Mouse (Mus musculus): Measurements from ENCODE around the gene Apol6.

Gene Apol6

GRCm38 (mm10) chr15:77070745-77071268 is 26.3 kb downstream of the Apol6 start:
- no peak for DNase-seq (ENCODE audit: low read depth, low spot score)

GRCm38 (mm10) chr15:77071501-77071900 is 27.0 kb downstream of the Apol6 start:
- DNase-seq (ENCODE audit: low read depth, low spot score) = no peak

GRCm38 (mm10) chr15:77072556-77073163 is 28.1 kb downstream of the Apol6 start:
- DNase-seq (ENCODE audit: low read depth, low spot score) = no peak

- no peak for DNase-seq (ENCODE audit: low read depth, low spot score)
These were observed 32.0 kb downstream of the Apol6 start for GRCm38 (mm10) chr15:77076523-77076922.

GRCm38 (mm10) chr15:77077906-77078305 is 33.4 kb downstream of the Apol6 start:
- no peak for DNase-seq (ENCODE audit: low read depth, low spot score)

- no peak for DNase-seq (ENCODE audit: low read depth, low spot score)
These were observed 34.3 kb downstream of the Apol6 start for GRCm38 (mm10) chr15:77078786-77079185.

- no peak for DNase-seq (ENCODE audit: low read depth, low spot score)
These were observed 34.8 kb downstream of the Apol6 start for GRCm38 (mm10) chr15:77079256-77079822.

- DNase-seq (ENCODE audit: low read depth, low spot score) = no peak
These were observed 35.4 kb downstream of the Apol6 start for GRCm38 (mm10) chr15:77079890-77080361.

GRCm38 (mm10) chr15:77080684-77081254 is 36.2 kb downstream of the Apol6 start:
- no peak for DNase-seq (ENCODE audit: low read depth, low spot score)

GRCm38 (mm10) chr15:77081454-77081853 is 36.9 kb downstream of the Apol6 start:
- no peak for DNase-seq (ENCODE audit: low read depth, low spot score)

- DNase-seq (ENCODE audit: low read depth, low spot score) = no peak
These were observed 41.3 kb downstream of the Apol6 start for GRCm38 (mm10) chr15:77085818-77086217.

- DNase-seq (ENCODE audit: low read depth, low spot score) = no peak
These were observed 42.0 kb downstream of the Apol6 start for GRCm38 (mm10) chr15:77086488-77086887.

GRCm38 (mm10) chr15:77089249-77089648 is 44.7 kb downstream of the Apol6 start:
- no peak for DNase-seq (ENCODE audit: low read depth, low spot score)

- no peak for DNase-seq (ENCODE audit: low read depth, low spot score)
These were observed 46.0 kb downstream of the Apol6 start for GRCm38 (mm10) chr15:77090531-77090930.

GRCm38 (mm10) chr15:77091394-77091793 is 46.9 kb downstream of the Apol6 start:
- no peak for DNase-seq (ENCODE audit: low read depth, low spot score)

GRCm38 (mm10) chr15:77094431-77094830 is 49.9 kb downstream of the Apol6 start:
- DNase-seq (ENCODE audit: low read depth, low spot score) = no peak

GRCm38 (mm10) chr15:77095216-77095615 is 50.7 kb downstream of the Apol6 start:
- DNase-seq (ENCODE audit: low read depth, low spot score) = no peak

- no peak for DNase-seq (ENCODE audit: low read depth, low spot score)
These were observed 52.8 kb downstream of the Apol6 start for GRCm38 (mm10) chr15:77097358-77097757.

GRCm38 (mm10) chr15:77099756-77100155 is 55.2 kb downstream of the Apol6 start:
- DNase-seq (ENCODE audit: low read depth, low spot score) = no peak

- no peak for DNase-seq (ENCODE audit: low read depth, low spot score)
These were observed 58.2 kb downstream of the Apol6 start for GRCm38 (mm10) chr15:77102685-77103084.

GRCm38 (mm10) chr15:77104349-77105158 is 60.0 kb downstream of the Apol6 start:
- DNase-seq (ENCODE audit: low read depth, low spot score) = no peak

- DNase-seq (ENCODE audit: low read depth, low spot score) = no peak
These were observed 60.7 kb downstream of the Apol6 start for GRCm38 (mm10) chr15:77105273-77105672.
